Mouse (Mus musculus): ENCODE results near the gene Trim8. TPM values are rescaled to one million over a fixed set of nuclear protein-coding genes. Genes with fewer than 3 reads are reported as not detected.

Gene Trim8
- polyA plus RNA-seq, 1 experiment = 14.2 TPM

- TF ChIP-seq EP300 (IDR thresholded peaks at IDR 0.05; ENCODE audit: insufficient read depth, low read depth, low read length) = no peak
- TF ChIP-seq CTCF (IDR thresholded peaks at IDR 0.05; ENCODE audit: low read depth, low read length) = no peak
- no peak for TF ChIP-seq POLR2A (IDR thresholded peaks at IDR 0.05; ENCODE audit: insufficient read depth, low read length)
- H3K36me3 ChIP-seq (ENCODE audit: control insufficient read depth, insufficient read depth, low read length, poor library complexity, severe bottlenecking) = peaks cover 3% of the 10 kb centered on the region; the same call in 1 of the 2 replicates
- H3K9ac ChIP-seq (ENCODE audit: low read depth, poor library complexity, severe bottlenecking) = peak overlapping the region; percentile 94
- H3K27ac ChIP-seq (ENCODE audit: insufficient read depth, low read length) = peak overlapping the region; percentile 94
- no peaks in the 10 kb centered on the region for H3K9me3 ChIP-seq (replicated peaks; ENCODE audit: control insufficient read depth, insufficient read depth, low read length, poor library complexity, severe bottlenecking)
- H3K4me3 ChIP-seq (ENCODE audit: low read depth, low read length) = peak overlapping the region; percentile 22
- peaks cover 2% of the 10 kb centered on the region for H3K4me1 ChIP-seq (ENCODE audit: control insufficient read depth, insufficient read depth, low read length)
- no peaks in the 10 kb centered on the region for H3K27me3 ChIP-seq (ENCODE audit: control insufficient read depth, insufficient read depth, low read length, poor library complexity, severe bottlenecking)
Observed at GRCm38 (mm10) chr19:46504822-46505417, 3.4 kb downstream of the Trim8 start.

- peak overlapping the region; percentile 27; the same call in 1 of the 2 replicates for H3K9ac ChIP-seq (ENCODE audit: low read depth, poor library complexity, severe bottlenecking)
- TF ChIP-seq EP300 (IDR thresholded peaks at IDR 0.05; ENCODE audit: insufficient read depth, low read depth, low read length) = no peak
- no peak for TF ChIP-seq CTCF (IDR thresholded peaks at IDR 0.05; ENCODE audit: low read depth, low read length)
- TF ChIP-seq POLR2A (IDR thresholded peaks at IDR 0.05; ENCODE audit: insufficient read depth, low read length) = no peak
- H3K4me3 ChIP-seq (ENCODE audit: low read depth, low read length) = 0 out of 2 replicates have a peak overlapping the region, but pooled peaks have one; percentile 14
- H3K27me3 ChIP-seq (ENCODE audit: control insufficient read depth, insufficient read depth, low read length, poor library complexity, severe bottlenecking) = no peaks in the 10 kb centered on the region
- H3K9me3 ChIP-seq (replicated peaks; ENCODE audit: control insufficient read depth, insufficient read depth, low read length, poor library complexity, severe bottlenecking) = no peaks in the 10 kb centered on the region
- peaks cover 2% of the 10 kb centered on the region for H3K4me1 ChIP-seq (ENCODE audit: control insufficient read depth, insufficient read depth, low read length)
- peaks cover 3% of the 10 kb centered on the region; the same call in 1 of the 2 replicates for H3K36me3 ChIP-seq (ENCODE audit: control insufficient read depth, insufficient read depth, low read length, poor library complexity, severe bottlenecking)
- H3K27ac ChIP-seq (ENCODE audit: insufficient read depth, low read length) = peak overlapping the region; percentile 94
Observed at GRCm38 (mm10) chr19:46505646-46506371, 4.3 kb downstream of the Trim8 start.

- Histone ChIP-seq H3K27me3 (ENCODE audit: control insufficient read depth, insufficient read depth, low read length, poor library complexity, severe bottlenecking) (no peaks in the 10 kb centered on the region), H3K27ac (ENCODE audit: insufficient read depth, low read length) (no peak overlapping the region), H3K36me3 (ENCODE audit: control insufficient read depth, insufficient read depth, low read length, poor library complexity, severe bottlenecking) (peaks cover 3% of the 10 kb centered on the region; the same call in 1 of the 2 replicates), H3K9ac (ENCODE audit: low read depth, poor library complexity, severe bottlenecking) (peak overlapping the region; percentile 27; the same call in 1 of the 2 replicates), H3K9me3 (replicated peaks; ENCODE audit: control insufficient read depth, insufficient read depth, low read length, poor library complexity, severe bottlenecking) (no peaks in the 10 kb centered on the region), H3K4me1 (ENCODE audit: control insufficient read depth, insufficient read depth, low read length) (peaks cover 2% of the 10 kb centered on the region), H3K4me3 (ENCODE audit: low read depth, low read length) (no peak overlapping the region)
- TF ChIP-seq EP300 (IDR thresholded peaks at IDR 0.05; ENCODE audit: insufficient read depth, low read depth, low read length) = no peak
- no peak for TF ChIP-seq POLR2A (IDR thresholded peaks at IDR 0.05; ENCODE audit: insufficient read depth, low read length)
- no peak for TF ChIP-seq CTCF (IDR thresholded peaks at IDR 0.05; ENCODE audit: low read depth, low read length)
Observed at GRCm38 (mm10) chr19:46506372-46506717, 4.8 kb downstream of the Trim8 start.

GRCm38 (mm10) chr19:46507181-46507581 is 5.7 kb downstream of the Trim8 start:
- no peaks in the 10 kb centered on the region for H3K27me3 ChIP-seq (ENCODE audit: control insufficient read depth, insufficient read depth, low read length, poor library complexity, severe bottlenecking)
- H3K36me3 ChIP-seq (ENCODE audit: control insufficient read depth, insufficient read depth, low read length, poor library complexity, severe bottlenecking) = peaks cover 6% of the 10 kb centered on the region; the same call in 1 of the 2 replicates
- H3K27ac ChIP-seq (ENCODE audit: insufficient read depth, low read length) = no peak overlapping the region
- TF ChIP-seq EP300 (IDR thresholded peaks at IDR 0.05; ENCODE audit: insufficient read depth, low read depth, low read length) (no peak), POLR2A (IDR thresholded peaks at IDR 0.05; ENCODE audit: insufficient read depth, low read length) (no peak), CTCF (IDR thresholded peaks at IDR 0.05; ENCODE audit: low read depth, low read length) (no peak)
- H3K4me1 ChIP-seq (ENCODE audit: control insufficient read depth, insufficient read depth, low read length) = peaks cover 2% of the 10 kb centered on the region
- no peaks in the 10 kb centered on the region for H3K9me3 ChIP-seq (replicated peaks; ENCODE audit: control insufficient read depth, insufficient read depth, low read length, poor library complexity, severe bottlenecking)
- no peak overlapping the region for H3K9ac ChIP-seq (ENCODE audit: low read depth, poor library complexity, severe bottlenecking)
- H3K4me3 ChIP-seq (ENCODE audit: low read depth, low read length) = no peak overlapping the region

GRCm38 (mm10) chr19:46507806-46508205 is 6.3 kb downstream of the Trim8 start:
- peaks cover 6% of the 10 kb centered on the region; the same call in 1 of the 2 replicates for H3K36me3 ChIP-seq (ENCODE audit: control insufficient read depth, insufficient read depth, low read length, poor library complexity, severe bottlenecking)

GRCm38 (mm10) chr19:46508738-46509137 is 7.2 kb downstream of the Trim8 start:
- H3K9ac ChIP-seq (ENCODE audit: low read depth, poor library complexity, severe bottlenecking) = no peak overlapping the region
- peaks cover 4% of the 10 kb centered on the region for H3K4me1 ChIP-seq (ENCODE audit: control insufficient read depth, insufficient read depth, low read length)

More at GRCm38 (mm10) chr19:46507806-46508205, 6.3 kb downstream of the Trim8 start:
- Histone ChIP-seq H3K9me3 (replicated peaks; ENCODE audit: control insufficient read depth, insufficient read depth, low read length, poor library complexity, severe bottlenecking) (no peaks in the 10 kb centered on the region), H3K4me1 (ENCODE audit: control insufficient read depth, insufficient read depth, low read length) (peaks cover 2% of the 10 kb centered on the region), H3K27ac (ENCODE audit: insufficient read depth, low read length) (no peak overlapping the region), H3K9ac (ENCODE audit: low read depth, poor library complexity, severe bottlenecking) (no peak overlapping the region), H3K27me3 (ENCODE audit: control insufficient read depth, insufficient read depth, low read length, poor library complexity, severe bottlenecking) (no peaks in the 10 kb centered on the region), H3K4me3 (ENCODE audit: low read depth, low read length) (no peak overlapping the region)
- no peak for TF ChIP-seq CTCF (IDR thresholded peaks at IDR 0.05; ENCODE audit: low read depth, low read length)
- TF ChIP-seq EP300 (IDR thresholded peaks at IDR 0.05; ENCODE audit: insufficient read depth, low read depth, low read length) = no peak
- TF ChIP-seq POLR2A (IDR thresholded peaks at IDR 0.05; ENCODE audit: insufficient read depth, low read length) = no peak

More at GRCm38 (mm10) chr19:46508738-46509137, 7.2 kb downstream of the Trim8 start:
- Histone ChIP-seq H3K27me3 (ENCODE audit: control insufficient read depth, insufficient read depth, low read length, poor library complexity, severe bottlenecking) (no peaks in the 10 kb centered on the region), H3K36me3 (ENCODE audit: control insufficient read depth, insufficient read depth, low read length, poor library complexity, severe bottlenecking) (peaks cover 7% of the 10 kb centered on the region; the same call in 1 of the 2 replicates), H3K4me3 (ENCODE audit: low read depth, low read length) (no peak overlapping the region), H3K27ac (ENCODE audit: insufficient read depth, low read length) (no peak overlapping the region), H3K9me3 (replicated peaks; ENCODE audit: control insufficient read depth, insufficient read depth, low read length, poor library complexity, severe bottlenecking) (no peaks in the 10 kb centered on the region)
- no peak for TF ChIP-seq POLR2A (IDR thresholded peaks at IDR 0.05; ENCODE audit: insufficient read depth, low read length)
- TF ChIP-seq EP300 (IDR thresholded peaks at IDR 0.05; ENCODE audit: insufficient read depth, low read depth, low read length) = no peak
- TF ChIP-seq CTCF (IDR thresholded peaks at IDR 0.05; ENCODE audit: low read depth, low read length) = no peak
